Mouse (Mus musculus): ENCODE results near the gene Inpp5a. TPM values are rescaled to one million over a fixed set of nuclear protein-coding genes. Genes with fewer than 3 reads are reported as not detected.
"Not testable (repeated sequence)": the region's sequence is repeated elsewhere in the genome, so short reads cannot be mapped to it uniquely, and the experiment has no call there.

Gene Inpp5a
- polyA plus RNA-seq, 1 experiment from 2014 or later: 18.4 TPM

- ATAC-seq (ENCODE audit: low FRiP score): no peak
- Histone ChIP-seq H3K36me3 (no peaks in the 10 kb centered on the region), H3K27ac (replicated peaks) (no peak overlapping the region), H3K4me1 (no peaks in the 10 kb centered on the region), H3K4me2 (no peak overlapping the region), H3K9ac (replicated peaks) (no peak overlapping the region), H3K27me3 (replicated peaks) (no peaks in the 10 kb centered on the region), H3K9me3 (replicated peaks) (no peaks in the 10 kb centered on the region), H3K4me3 (replicated peaks) (no peak overlapping the region)
- WGBS: 90% methylated on average over 2 of the region's 2 CpGs
These were observed 17.7 kb downstream of the Inpp5a start for GRCm38 (mm10) chr7:139406581-139406980.

- Histone ChIP-seq H3K27ac (replicated peaks) (no peak overlapping the region), H3K36me3 (no peaks in the 10 kb centered on the region), H3K4me2 (no peak overlapping the region), H3K9ac (replicated peaks) (no peak overlapping the region), H3K9me3 (replicated peaks) (no peaks in the 10 kb centered on the region), H3K27me3 (replicated peaks) (no peaks in the 10 kb centered on the region), H3K4me3 (replicated peaks) (no peak overlapping the region), H3K4me1 (peaks cover 9% of the 10 kb centered on the region)
- no peak for ATAC-seq (ENCODE audit: low FRiP score)
These were observed 19.1 kb downstream of the Inpp5a start for GRCm38 (mm10) chr7:139407966-139408365.

DNA sequence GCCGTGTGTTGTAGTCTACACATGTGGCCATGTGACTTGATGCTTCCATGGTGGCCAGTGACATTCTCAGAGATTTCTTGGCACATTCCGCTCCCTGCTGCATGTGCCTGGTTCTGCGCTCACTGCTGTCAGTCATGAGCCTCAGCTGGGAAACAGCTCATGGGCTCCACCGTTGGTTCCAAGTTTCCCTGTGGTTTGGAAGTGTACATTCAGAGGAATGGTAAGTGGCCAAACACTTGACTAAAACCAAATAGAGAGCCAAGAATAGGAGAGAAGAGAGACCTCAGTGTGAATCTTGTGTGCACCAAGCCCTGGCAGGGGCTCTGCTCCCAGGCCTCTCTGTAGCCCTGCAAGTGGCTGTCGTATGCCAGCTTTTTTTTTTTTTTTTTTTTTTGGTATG lies 21.0 kb downstream of the Inpp5a start:
- H3K36me3 ChIP-seq: no peaks in the 10 kb centered on the region
- H3K4me1 ChIP-seq: peaks cover 17% of the 10 kb centered on the region
- H3K9me3 ChIP-seq (replicated peaks): no peaks in the 10 kb centered on the region
- whole genome bisulfite sequencing: 89% methylated on average over 5 of the region's 5 CpGs
- H3K4me3 ChIP-seq (replicated peaks): no peak overlapping the region
- no peak overlapping the region for H3K4me2 ChIP-seq
- no peak overlapping the region for H3K9ac ChIP-seq (replicated peaks)
- ATAC-seq (ENCODE audit: low FRiP score): no peak
- no peaks in the 10 kb centered on the region for H3K27me3 ChIP-seq (replicated peaks)
- no peak overlapping the region for H3K27ac ChIP-seq (replicated peaks)

- Histone ChIP-seq H3K4me2 (no peak overlapping the region), H3K4me3 (replicated peaks) (no peak overlapping the region), H3K4me1 (peaks cover 22% of the 10 kb centered on the region), H3K27ac (replicated peaks) (no peak overlapping the region), H3K27me3 (replicated peaks) (no peaks in the 10 kb centered on the region), H3K9me3 (replicated peaks) (no peaks in the 10 kb centered on the region), H3K36me3 (no peaks in the 10 kb centered on the region), H3K9ac (replicated peaks) (no peak overlapping the region)
- 54% methylated on average over 8 of the region's 8 CpGs for WGBS
- ATAC-seq (ENCODE audit: low FRiP score): no peak
These were observed 23.5 kb downstream of the Inpp5a start for GRCm38 (mm10) chr7:139412223-139412950.

DNA sequence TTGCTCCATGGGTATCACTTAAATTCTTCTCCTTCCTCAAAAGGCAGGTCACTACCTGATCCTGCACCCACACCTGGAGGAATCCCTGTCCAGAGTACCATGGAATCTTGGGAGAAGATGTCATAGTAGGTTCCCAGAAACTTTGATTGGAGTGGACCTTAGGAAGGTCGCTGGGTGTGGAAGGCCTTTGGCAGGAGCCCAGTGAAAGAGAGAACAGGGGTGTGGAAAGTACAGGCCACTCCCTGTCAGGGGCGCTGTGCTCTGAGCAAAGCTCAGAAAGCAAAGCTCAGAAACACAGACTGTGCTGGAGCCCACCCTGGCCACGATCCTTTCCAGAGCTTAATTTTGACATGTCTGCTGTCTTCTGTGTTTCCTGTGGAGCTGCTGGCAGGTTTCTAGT lies 24.5 kb downstream of the Inpp5a start:
- no peaks in the 10 kb centered on the region for H3K9me3 ChIP-seq (replicated peaks)
- H3K9ac ChIP-seq (replicated peaks): no peak overlapping the region
- no peak overlapping the region for H3K27ac ChIP-seq (replicated peaks)
- no peak overlapping the region for H3K4me2 ChIP-seq
- no peaks in the 10 kb centered on the region for H3K36me3 ChIP-seq
- ATAC-seq (ENCODE audit: low FRiP score): no peak
- H3K27me3 ChIP-seq (replicated peaks): no peaks in the 10 kb centered on the region
- WGBS: 82% methylated on average over 3 of the region's 3 CpGs
- H3K4me3 ChIP-seq (replicated peaks): no peak overlapping the region
- H3K4me1 ChIP-seq: peaks cover 22% of the 10 kb centered on the region

GRCm38 (mm10) chr7:139415616-139416225 lies 26.8 kb downstream of the Inpp5a start:
- no peaks in the 10 kb centered on the region for H3K9me3 ChIP-seq (replicated peaks)
- no peak for ATAC-seq (ENCODE audit: low FRiP score)

DNA sequence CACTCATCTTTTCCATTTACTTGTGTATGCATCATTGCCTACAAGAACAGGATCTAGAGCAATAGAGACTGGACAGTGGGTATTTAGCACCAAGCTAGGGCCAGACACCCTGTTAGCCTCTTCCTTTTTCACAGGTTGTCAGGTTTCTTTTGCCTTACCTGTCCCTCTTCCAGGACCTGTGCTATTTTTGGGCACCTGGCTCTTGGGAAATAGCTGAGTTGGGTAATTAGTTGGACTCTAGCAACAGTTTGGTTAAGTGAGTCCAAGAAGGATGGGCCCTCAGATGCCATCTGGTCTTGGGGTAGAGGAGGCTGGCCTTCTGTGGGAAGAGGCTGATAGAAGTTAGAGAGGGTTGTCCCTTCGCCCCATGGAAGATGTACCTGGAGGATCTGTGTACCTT lies 29.5 kb downstream of the Inpp5a start:
- Histone ChIP-seq H3K4me1 (0 out of 2 replicates have a peak, but pooled peaks cover 12% of the 10 kb centered on the region), H3K36me3 (no peaks in the 10 kb centered on the region), H3K4me2 (no peak overlapping the region), H3K27me3 (replicated peaks) (no peaks in the 10 kb centered on the region), H3K9me3 (replicated peaks) (no peaks in the 10 kb centered on the region), H3K27ac (replicated peaks) (no peak overlapping the region), H3K4me3 (replicated peaks) (no peak overlapping the region), H3K9ac (replicated peaks) (no peak overlapping the region)
- WGBS: 96% methylated on average over 1 of the region's 1 CpGs
- no peak for ATAC-seq (ENCODE audit: low FRiP score)

More at GRCm38 (mm10) chr7:139415616-139416225, 26.8 kb downstream of the Inpp5a start:
- Histone ChIP-seq H3K27me3 (replicated peaks) (no peaks in the 10 kb centered on the region), H3K9ac (replicated peaks) (no peak overlapping the region), H3K4me2 (no peak overlapping the region), H3K36me3 (no peaks in the 10 kb centered on the region), H3K27ac (replicated peaks) (no peak overlapping the region), H3K4me1 (peaks cover 22% of the 10 kb centered on the region), H3K4me3 (replicated peaks) (no peak overlapping the region)

DNA sequence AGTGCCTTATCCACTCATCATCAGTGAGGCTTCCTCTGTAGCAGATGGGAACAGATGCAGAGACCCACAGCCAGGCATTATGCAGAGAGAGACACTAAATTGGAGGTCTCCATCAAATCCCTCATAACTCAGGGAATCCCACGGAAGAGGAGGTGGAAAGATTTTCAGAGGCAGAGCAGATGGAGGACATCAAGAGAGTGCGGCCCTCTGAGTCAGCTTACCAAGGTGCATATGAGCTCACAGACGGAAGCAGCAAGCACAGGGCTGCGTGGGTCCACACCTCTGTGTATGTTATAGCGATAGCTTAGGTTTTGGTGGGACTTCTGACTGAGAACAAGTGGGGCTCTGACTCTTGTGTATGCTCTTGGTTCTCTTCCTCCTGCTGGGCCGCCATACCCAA lies 33.9 kb downstream of the Inpp5a start:
- Histone ChIP-seq H3K4me3 (replicated peaks) (no peak overlapping the region), H3K9ac (replicated peaks) (no peak overlapping the region), H3K27me3 (replicated peaks) (no peaks in the 10 kb centered on the region), H3K4me2 (no peak overlapping the region), H3K4me1 (no peaks in the 10 kb centered on the region), H3K27ac (replicated peaks) (no peak overlapping the region), H3K36me3 (no peaks in the 10 kb centered on the region), H3K9me3 (replicated peaks) (no peaks in the 10 kb centered on the region)
- whole genome bisulfite sequencing: 93% methylated on average over 6 of the region's 6 CpGs
- no peak for ATAC-seq (ENCODE audit: low FRiP score)

GRCm38 (mm10) chr7:139434095-139434830 lies 45.4 kb downstream of the Inpp5a start:
- no peak for ATAC-seq (ENCODE audit: low FRiP score)
- no peaks in the 10 kb centered on the region for H3K9me3 ChIP-seq (replicated peaks)
- 91% methylated on average over 5 of the region's 5 CpGs for WGBS

GRCm38 (mm10) chr7:139434931-139435330 lies 46.0 kb downstream of the Inpp5a start:
- H3K4me1 ChIP-seq: 0 out of 2 replicates have a peak, but pooled peaks cover 10% of the 10 kb centered on the region
- not testable (repeated sequence) for H3K9ac ChIP-seq (replicated peaks); H3K27ac ChIP-seq (replicated peaks); H3K4me3 ChIP-seq (replicated peaks); H3K4me2 ChIP-seq; ATAC-seq (ENCODE audit: low FRiP score); H3K36me3 ChIP-seq; H3K9me3 ChIP-seq (replicated peaks); H3K27me3 ChIP-seq (replicated peaks)
- 91% methylated on average over 2 of the region's 2 CpGs for WGBS

More at GRCm38 (mm10) chr7:139434095-139434830, 45.4 kb downstream of the Inpp5a start:
- H3K4me3 ChIP-seq (replicated peaks): no peak overlapping the region
- H3K36me3 ChIP-seq: no peaks in the 10 kb centered on the region
- H3K27me3 ChIP-seq (replicated peaks): no peaks in the 10 kb centered on the region
- H3K4me2 ChIP-seq: no peak overlapping the region
- no peak overlapping the region for H3K27ac ChIP-seq (replicated peaks)
- no peak overlapping the region for H3K9ac ChIP-seq (replicated peaks)
- 0 out of 2 replicates have a peak, but pooled peaks cover 10% of the 10 kb centered on the region for H3K4me1 ChIP-seq

- no peak for ATAC-seq (ENCODE audit: low FRiP score)
- Histone ChIP-seq H3K4me2 (no peak overlapping the region), H3K9ac (replicated peaks) (no peak overlapping the region), H3K27me3 (replicated peaks) (no peaks in the 10 kb centered on the region), H3K4me1 (peaks cover 15% of the 10 kb centered on the region), H3K27ac (replicated peaks) (no peak overlapping the region), H3K9me3 (replicated peaks) (no peaks in the 10 kb centered on the region), H3K36me3 (no peaks in the 10 kb centered on the region), H3K4me3 (replicated peaks) (no peak overlapping the region)
These were observed 46.8 kb downstream of the Inpp5a start for GRCm38 (mm10) chr7:139435749-139436148.

GRCm38 (mm10) chr7:139436951-139437350 lies 48.0 kb downstream of the Inpp5a start:
- H3K9me3 ChIP-seq (replicated peaks): no peaks in the 10 kb centered on the region
- H3K4me2 ChIP-seq: no peak overlapping the region
- no peak overlapping the region for H3K27ac ChIP-seq (replicated peaks)
- peaks cover 27% of the 10 kb centered on the region for H3K4me1 ChIP-seq
- 74% methylated on average over 7 of the region's 7 CpGs for WGBS
- H3K4me3 ChIP-seq (replicated peaks): no peak overlapping the region
- no peak for ATAC-seq (ENCODE audit: low FRiP score)
- no peaks in the 10 kb centered on the region for H3K27me3 ChIP-seq (replicated peaks)
- no peaks in the 10 kb centered on the region for H3K36me3 ChIP-seq
- no peak overlapping the region for H3K9ac ChIP-seq (replicated peaks)
